Mouse (Mus musculus) C2C12 (cell line): Measurements from ENCODE around the gene Wfdc3. TPM values are rescaled to one million over a fixed set of nuclear protein-coding genes. Genes with fewer than 3 reads are reported as not detected.
A peak's percentile ranks its signal among the peaks of the same experiment; 100 is the strongest.

Source experiments
- H3K27me3 ChIP-seq: one replicate; pipeline ENCODE4 v1.6.1; 2011; ENCODE audit not compliant: control insufficient read depth, insufficient read depth, insufficient read length
- H3K36me3 ChIP-seq: one replicate; pipeline ENCODE4 v1.6.1; 2011; ENCODE audit not compliant: control insufficient read depth, insufficient read depth
- H3K4me3 ChIP-seq: one replicate; pipeline ENCODE4 v1.5.1; 2011; ENCODE audit warnings: mild to moderate bottlenecking, control low read depth; ENCODE audit not compliant: poor library complexity, insufficient read depth, severe bottlenecking
- H3K79me2 ChIP-seq: one replicate; pipeline ENCODE4 v1.6.1; 2011; ENCODE audit not compliant: control insufficient read depth, insufficient read depth
- H3K79me3 ChIP-seq: one replicate; pipeline ENCODE4 v1.6.1; 2011; ENCODE audit warnings: low read depth, control low read depth
- H3ac ChIP-seq: one replicate; pipeline ENCODE3; 2011; ENCODE audit warnings: low read depth; ENCODE audit not compliant: control insufficient read depth, insufficient read length
- CEBPB ChIP-seq: IDR thresholded peaks from one replicate; pipeline ENCODE4 v1.6.1; 2011; ENCODE audit warnings: low read depth, mild to moderate bottlenecking, control low read depth, moderate library complexity
- CTCF ChIP-seq: IDR thresholded peaks from one replicate; pipeline ENCODE4 v1.5.1; 2011; ENCODE audit not compliant: control insufficient read depth, insufficient read depth, insufficient read length
- FOSL1 ChIP-seq: IDR thresholded peaks from one replicate; pipeline ENCODE4 v1.8.0; 2011; ENCODE audit warnings: mild to moderate bottlenecking, low read length; ENCODE audit not compliant: poor library complexity, insufficient read depth, severe bottlenecking
- MAX ChIP-seq: IDR thresholded peaks from one replicate; pipeline ENCODE4 v1.6.1; 2011; ENCODE audit warnings: mild to moderate bottlenecking, control low read depth
- MYOD1 ChIP-seq: IDR thresholded peaks from one replicate; pipeline ENCODE4 v1.6.1; 2011; ENCODE audit warnings: low read depth; ENCODE audit not compliant: control insufficient read depth, insufficient read length
- MYOG ChIP-seq: IDR thresholded peaks from one replicate; pipeline ENCODE4 v1.6.1; 2011; ENCODE audit not compliant: control insufficient read depth, insufficient read length; ENCODE audit errors: extremely low read depth
- USF1 ChIP-seq: IDR thresholded peaks from one replicate; pipeline ENCODE4 v1.6.1; 2011; ENCODE audit warnings: low read depth, mild to moderate bottlenecking, control low read depth, moderate library complexity
- polyA plus RNA-seq: library from polyadenylated mRNA; unstranded; fragments of >200 nt; fragmentation: generic; extraction: Trizol; gene quantifications from one replicate; pipeline ENCODE4 v1.2.1, GENCODE M21; 2012; ENCODE audit warnings: missing spikeins

Gene Wfdc3
- polyA plus RNA-seq, 1 experiment = 0.13 TPM

- TF ChIP-seq MAX = no peak
- no peak for TF ChIP-seq USF1
- TF ChIP-seq MYOG = no peak
- TF ChIP-seq FOSL1 = no peak
- TF ChIP-seq MYOD1 = no peak
- TF ChIP-seq CTCF = no peak
- no peak for TF ChIP-seq CEBPB
- peak overlapping the region; percentile 98 for H3ac ChIP-seq
- H3K36me3 ChIP-seq = peaks cover 48% of the 10 kb centered on the region
- peak overlapping the region; percentile 99 for H3K4me3 ChIP-seq
- peaks cover 31% of the 10 kb centered on the region for H3K79me2 ChIP-seq
- H3K79me3 ChIP-seq = peaks cover 20% of the 10 kb centered on the region
- H3K27me3 ChIP-seq = no peaks in the 10 kb centered on the region
Measured at GRCm38 (mm10) chr2:164771123-164771522, 25.4 kb upstream of the Wfdc3 start.

GRCm38 (mm10) chr2:164770279-164770678 lies 24.5 kb upstream of the Wfdc3 start:
- H3K36me3 ChIP-seq = peaks cover 57% of the 10 kb centered on the region
- no peaks in the 10 kb centered on the region for H3K27me3 ChIP-seq
- H3K79me3 ChIP-seq = peaks cover 20% of the 10 kb centered on the region
- TF ChIP-seq CTCF (no peak), MAX (peak; percentile 2), MYOD1 (peak; percentile 16)
- peak overlapping the region; percentile 99 for H3K4me3 ChIP-seq
- peaks cover 31% of the 10 kb centered on the region for H3K79me2 ChIP-seq
- H3ac ChIP-seq = peak overlapping the region; percentile 98

DNA sequence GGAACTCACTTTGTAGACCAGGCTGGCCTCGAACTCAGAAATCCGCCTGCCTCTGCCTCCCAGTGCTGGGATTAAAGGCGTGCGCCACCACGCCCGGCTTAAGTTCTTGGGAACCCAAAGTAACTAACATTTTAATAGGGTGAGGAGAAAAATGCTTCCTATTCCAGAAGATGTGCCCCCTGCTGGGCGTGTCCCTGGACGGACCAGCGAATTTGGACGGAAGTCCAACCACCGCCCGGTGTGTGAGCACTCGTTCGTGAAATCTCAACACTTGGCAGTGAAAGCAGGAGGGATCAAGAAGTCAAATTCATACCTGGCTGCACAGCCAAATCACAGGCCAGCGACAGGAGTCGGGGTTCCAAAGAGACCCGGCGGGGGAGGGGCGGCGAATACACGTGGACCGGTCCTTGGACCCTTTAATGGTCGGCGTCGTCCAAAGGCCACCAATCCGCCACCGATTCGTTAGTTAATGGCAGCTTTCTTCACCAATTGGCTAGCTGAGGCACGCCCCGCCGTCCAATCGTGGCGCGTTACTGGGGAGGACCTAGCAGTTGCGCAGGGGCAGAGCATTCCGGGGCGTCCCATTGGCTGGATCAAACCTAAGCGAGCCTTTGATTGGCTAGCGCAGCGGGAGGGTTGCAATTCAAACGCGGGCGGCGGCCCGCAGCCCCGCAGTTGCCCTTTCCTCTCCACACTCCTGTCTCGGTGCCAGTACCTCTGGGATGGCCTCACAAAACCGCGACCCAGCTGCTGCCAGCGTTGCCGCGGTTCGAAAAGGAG lies 23.7 kb upstream of the Wfdc3 start, which contains the start of gene Ube2c:
TSS of gene Ube2c (plus strand) at position 641 of the 780 bp plus-strand sequence.
- Histone ChIP-seq H3ac (peak within 1 kb of the TSS; percentile 98), H3K27me3 (no peaks in the 10 kb centered on the region), H3K36me3 (peaks cover 64% of the 10 kb centered on the region), H3K4me3 (peak within 1 kb of the TSS; percentile 99), H3K79me2 (peaks cover 31% of the 10 kb centered on the region), H3K79me3 (peaks cover 20% of the 10 kb centered on the region)
- TF ChIP-seq CTCF = peak; percentile 6
- TF ChIP-seq MAX = peak; percentile 77
- no peak for TF ChIP-seq FOSL1
- TF ChIP-seq USF1 = no peak
- TF ChIP-seq MYOD1 = no peak

- Histone ChIP-seq H3ac (no peak overlapping the region), H3K4me3 (no peak overlapping the region), H3K79me3 (peaks cover 20% of the 10 kb centered on the region), H3K36me3 (peaks cover 64% of the 10 kb centered on the region), H3K27me3 (no peaks in the 10 kb centered on the region), H3K79me2 (peaks cover 31% of the 10 kb centered on the region)
- TF ChIP-seq CTCF = no peak
- no peak for TF ChIP-seq MAX
- no peak for TF ChIP-seq MYOG
- TF ChIP-seq USF1 = no peak
- TF ChIP-seq CEBPB = no peak
Measured at GRCm38 (mm10) chr2:164767812-164768540, 22.2 kb upstream of the Wfdc3 start.

DNA sequence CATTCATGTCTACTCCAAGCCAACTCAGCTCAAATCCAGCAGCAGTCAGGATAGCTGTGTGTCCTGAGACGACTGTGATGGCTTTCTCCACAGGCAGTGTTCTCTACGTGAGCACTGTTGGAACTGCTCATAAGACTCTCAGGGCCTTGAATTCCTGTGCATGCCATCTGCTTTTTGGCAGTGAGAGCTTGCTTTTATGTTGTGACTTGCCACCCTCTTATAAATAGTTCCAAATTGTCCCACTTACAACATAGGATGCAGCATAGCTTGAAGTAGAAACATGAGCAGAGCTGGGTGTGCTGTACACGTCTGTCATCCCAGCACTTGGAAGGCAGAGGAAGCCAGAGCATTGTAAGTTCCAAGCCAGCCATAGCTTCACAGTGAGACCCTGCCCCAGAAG lies 20.1 kb upstream of the Wfdc3 start:
- Histone ChIP-seq H3K36me3 (peaks cover 64% of the 10 kb centered on the region), H3K79me3 (peaks cover 10% of the 10 kb centered on the region), H3K79me2 (peaks cover 12% of the 10 kb centered on the region), H3ac (no peak overlapping the region), H3K27me3 (no peaks in the 10 kb centered on the region), H3K4me3 (no peak overlapping the region)
- TF ChIP-seq CTCF (no peak), MAX (no peak), MYOD1 (no peak), MYOG (no peak), USF1 (no peak), FOSL1 (no peak), CEBPB (no peak)

DNA sequence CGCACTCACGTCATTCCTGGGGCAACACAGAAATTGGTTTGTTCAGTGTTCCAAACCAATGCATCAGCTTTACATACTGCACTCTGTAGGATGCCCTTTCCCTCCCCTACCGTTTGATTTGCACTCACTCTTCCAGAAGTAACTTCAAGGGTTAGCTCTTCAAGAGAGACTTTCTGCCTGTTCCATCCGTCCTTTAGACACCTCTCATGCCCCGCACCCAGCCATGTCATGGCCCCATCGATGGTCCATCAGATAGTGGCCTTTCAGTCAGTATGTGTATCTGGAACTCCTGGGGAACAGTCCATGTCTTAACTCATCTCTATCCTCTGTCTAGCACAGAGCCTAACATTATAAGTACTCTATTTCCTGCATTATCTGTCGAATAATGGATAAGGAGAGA lies 16.9 kb upstream of the Wfdc3 start:
- Histone ChIP-seq H3K79me2 (no peaks in the 10 kb centered on the region), H3ac (no peak overlapping the region), H3K79me3 (no peaks in the 10 kb centered on the region), H3K27me3 (no peaks in the 10 kb centered on the region), H3K4me3 (no peak overlapping the region), H3K36me3 (peaks cover 82% of the 10 kb centered on the region)
- TF ChIP-seq CEBPB = no peak
- TF ChIP-seq CTCF = no peak
- TF ChIP-seq MYOD1 = no peak
- TF ChIP-seq MAX = no peak
- no peak for TF ChIP-seq USF1
